Mouse (Mus musculus) B cell, adult 2 months (primary cell): Measurements from ENCODE around the gene Gm20821.
"Not testable (repeated sequence)": the region's sequence is repeated elsewhere in the genome, so short reads cannot be mapped to it uniquely, and the experiment has no call there.

Experiments used
- DNase-seq, 2 experiments: peaks; one replicate each; pipeline ENCODE4 v3.0.0; 2022

The Gm20821 gene

DNA sequence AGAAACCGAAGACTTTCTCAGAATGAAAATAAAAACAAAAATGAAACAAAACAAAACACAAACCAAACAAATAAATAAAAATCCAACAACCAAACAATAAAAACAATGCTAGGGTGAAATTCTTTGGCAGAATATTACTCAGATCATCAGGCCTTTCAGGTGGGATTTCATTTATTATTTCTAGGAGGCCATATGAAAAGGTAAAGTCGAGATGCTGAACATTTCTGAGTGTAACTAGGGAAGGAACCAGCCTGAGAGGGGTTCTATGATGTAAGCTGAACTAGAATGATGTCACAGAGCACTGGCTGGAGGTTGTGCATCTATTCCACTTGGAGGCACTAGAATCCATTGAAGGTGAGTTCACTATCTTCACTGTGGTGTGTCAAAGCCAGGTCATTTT is at the start of gene Gm20821:
Gm20821 (plus strand) TSS at position 301 of the 400 bp plus-strand sequence.
- DNase-seq, result not testable (repeated sequence)
